Mouse (Mus musculus): ENCODE measurements around the gene Gm11634. TPM values are rescaled to one million over a fixed set of nuclear protein-coding genes. Genes with fewer than 3 reads are reported as not detected.
A peak's percentile ranks its signal among the peaks of the same experiment; 100 is the strongest.
"Not testable (repeated sequence)": the region's sequence is repeated elsewhere in the genome, so short reads cannot be mapped to it uniquely, and the experiment has no call there.

Gene Gm11634
- not detected in 2 replicates for total RNA-seq (2015)
- total RNA-seq (2017) = not detected in 2 replicates

DNA sequence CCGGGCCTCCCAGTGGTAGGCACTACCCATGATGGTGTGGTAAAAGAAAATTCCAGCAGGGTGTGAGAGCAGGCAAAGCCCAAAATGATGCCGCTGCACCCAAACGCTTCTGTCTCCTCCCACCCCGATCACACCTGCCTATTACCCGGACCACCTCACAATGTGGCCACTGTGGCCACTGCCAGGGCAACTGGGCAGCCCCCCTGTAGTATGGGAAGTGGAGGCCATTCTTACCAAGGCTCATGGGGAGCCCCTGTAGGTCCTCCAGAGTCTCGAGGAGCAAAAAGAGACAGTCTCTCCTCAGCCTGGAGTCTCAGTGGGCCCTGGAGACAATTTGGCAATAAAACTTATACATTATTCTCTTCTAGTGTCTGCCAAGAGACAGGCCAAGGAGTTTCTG is at the start of gene Gm11634:
Gm11634 (minus strand) TSS at position 101 of the 400 bp plus-strand sequence.
- no peak for ATAC-seq (replicated peaks; ENCODE audit: poor library complexity)

DNA sequence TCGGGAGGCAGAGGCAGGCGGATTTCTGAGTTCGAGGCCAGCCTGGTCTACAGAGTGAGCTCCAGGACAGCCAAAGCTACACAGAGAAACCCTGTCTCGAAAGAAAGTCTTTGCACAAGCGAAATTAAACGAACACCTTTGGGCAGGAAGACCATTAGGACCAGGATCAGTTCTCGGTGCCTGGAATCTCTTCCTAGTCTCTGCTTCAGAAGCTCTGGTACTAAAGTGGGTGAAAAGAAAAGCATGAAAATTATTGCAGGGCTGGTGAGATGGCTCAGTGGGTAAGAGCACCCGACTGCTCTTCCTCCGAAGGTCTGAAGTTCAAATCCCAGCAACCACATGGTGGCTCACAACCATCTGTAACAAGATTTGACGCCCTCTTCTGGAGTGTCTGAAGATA is 48.0 kb upstream of the Gm11634 start:
- not testable (repeated sequence) for ATAC-seq (replicated peaks; ENCODE audit: poor library complexity)

DNA sequence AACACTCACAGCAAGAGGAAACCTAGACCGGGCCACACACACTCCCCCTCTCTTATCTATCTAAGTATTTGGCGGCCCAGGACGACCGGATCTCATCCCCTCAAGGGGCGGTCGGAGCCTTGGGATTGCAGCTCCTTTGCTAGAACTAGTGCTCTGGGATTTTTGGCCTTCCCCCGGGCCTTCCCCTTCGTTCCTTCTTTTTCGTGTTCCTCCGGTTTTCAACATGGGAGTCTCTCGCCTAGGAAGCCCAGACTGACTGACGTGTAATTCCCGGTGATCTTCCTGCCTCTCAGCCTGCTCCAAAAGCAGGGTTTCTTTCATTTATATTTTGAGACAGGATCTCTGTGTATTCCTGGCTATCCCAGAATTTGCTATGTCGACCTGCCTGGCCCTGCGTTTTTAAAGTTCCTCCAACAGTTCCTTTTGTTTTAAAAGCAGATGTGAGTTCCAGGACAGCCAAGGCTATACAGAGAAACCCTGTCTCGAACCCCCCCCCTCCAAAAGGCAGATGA is 47.3 kb upstream of the Gm11634 start:
- ATAC-seq (replicated peaks; ENCODE audit: poor library complexity) = not testable (repeated sequence)

DNA sequence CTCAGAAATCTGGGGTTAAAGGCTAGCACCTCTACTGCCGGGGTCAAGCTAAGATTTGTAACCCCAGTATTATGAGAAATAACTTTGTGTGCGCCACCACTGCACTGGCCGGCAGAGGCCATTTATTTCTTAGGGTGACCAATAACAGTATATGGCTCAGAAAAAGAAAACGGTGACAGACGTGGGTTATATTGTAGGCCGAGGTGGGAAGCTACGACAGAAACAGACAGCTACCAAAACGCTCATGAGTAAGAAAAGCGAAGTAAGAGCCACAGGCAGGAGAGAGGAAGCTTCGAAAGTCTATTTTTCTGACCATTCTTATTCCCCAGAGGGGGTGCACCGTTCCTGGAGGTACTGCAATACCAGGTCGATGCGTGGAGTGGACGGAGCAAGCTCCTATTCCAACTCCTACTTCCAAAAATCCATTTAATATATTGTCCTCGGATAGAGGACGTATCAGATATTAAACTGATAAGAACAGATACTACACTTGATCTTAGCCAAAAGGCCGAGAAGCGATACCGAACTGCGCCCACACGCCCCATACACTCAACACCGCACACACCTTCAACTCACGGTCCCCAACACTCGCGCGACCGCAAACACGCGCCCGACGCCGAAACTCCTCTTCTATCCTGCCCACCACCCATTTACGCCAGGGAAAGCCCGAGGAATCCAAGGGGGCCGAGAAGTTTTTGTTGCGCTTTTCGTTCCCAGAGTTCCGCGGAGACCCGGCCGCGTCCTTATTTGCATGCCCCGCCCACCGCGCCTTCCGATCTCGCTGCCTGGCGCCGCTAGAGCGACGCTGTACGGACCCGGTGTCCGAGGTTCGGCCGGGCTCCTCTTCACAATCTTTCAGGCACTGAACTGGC is 46.6 kb upstream of the Gm11634 start:
- peak; percentile 62 for ATAC-seq (replicated peaks; ENCODE audit: poor library complexity)

DNA sequence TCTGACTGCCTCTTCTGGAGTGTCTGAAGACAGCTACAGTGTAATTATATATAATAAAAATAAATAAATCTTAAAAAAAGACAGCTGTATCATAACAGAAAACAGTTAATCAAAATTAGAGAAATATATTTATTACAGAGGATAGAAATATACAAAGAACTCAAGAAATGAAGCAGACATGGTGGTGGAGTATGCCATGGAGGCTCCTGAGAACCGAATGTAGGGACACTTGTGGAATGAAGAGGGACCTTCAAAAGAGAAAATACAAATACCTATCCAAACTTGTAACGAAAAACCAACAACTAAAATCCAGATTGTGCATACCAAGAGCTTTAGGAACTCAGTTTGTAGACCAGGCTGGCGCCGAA is 46.0 kb upstream of the Gm11634 start:
- not testable (repeated sequence) for ATAC-seq (replicated peaks; ENCODE audit: poor library complexity)

DNA sequence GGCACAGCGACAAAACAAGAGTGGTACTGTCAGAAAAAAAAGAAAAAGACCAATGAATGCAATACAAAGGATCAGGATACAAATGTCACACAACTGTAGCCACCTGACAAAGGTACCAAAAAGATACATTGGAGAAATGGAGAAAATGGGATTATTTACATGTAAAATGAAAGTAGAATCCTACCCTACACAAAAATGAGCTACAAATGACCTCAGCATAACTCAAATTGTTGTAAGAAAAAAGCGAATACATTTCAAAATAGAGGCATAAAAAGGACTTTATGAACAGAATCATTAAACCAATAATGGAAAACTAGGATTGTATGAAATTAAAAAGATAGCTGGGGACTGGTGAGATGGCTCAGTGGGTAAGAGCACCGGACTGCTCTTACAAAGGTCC is 45.5 kb upstream of the Gm11634 start:
- ATAC-seq (replicated peaks; ENCODE audit: poor library complexity) = no peak

DNA sequence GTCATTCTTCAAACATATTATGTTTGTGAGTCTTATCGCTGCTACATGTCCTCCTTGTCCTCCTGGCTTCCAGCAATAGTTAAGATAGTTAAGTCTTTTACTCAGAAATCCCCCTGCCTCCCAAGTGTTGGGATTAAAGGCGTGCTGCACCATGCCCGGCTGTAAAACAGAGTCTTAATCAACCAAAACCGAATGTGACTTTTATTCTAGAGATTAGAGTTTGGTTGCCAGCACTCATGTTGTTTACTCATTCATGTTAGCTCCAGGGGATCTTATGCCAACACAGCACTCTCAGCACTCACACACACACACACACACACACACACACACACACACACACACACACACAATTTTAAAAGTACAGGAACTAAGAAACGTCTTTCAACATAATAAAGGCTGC is 43.9 kb upstream of the Gm11634 start:
- ATAC-seq (replicated peaks; ENCODE audit: poor library complexity) = no peak

DNA sequence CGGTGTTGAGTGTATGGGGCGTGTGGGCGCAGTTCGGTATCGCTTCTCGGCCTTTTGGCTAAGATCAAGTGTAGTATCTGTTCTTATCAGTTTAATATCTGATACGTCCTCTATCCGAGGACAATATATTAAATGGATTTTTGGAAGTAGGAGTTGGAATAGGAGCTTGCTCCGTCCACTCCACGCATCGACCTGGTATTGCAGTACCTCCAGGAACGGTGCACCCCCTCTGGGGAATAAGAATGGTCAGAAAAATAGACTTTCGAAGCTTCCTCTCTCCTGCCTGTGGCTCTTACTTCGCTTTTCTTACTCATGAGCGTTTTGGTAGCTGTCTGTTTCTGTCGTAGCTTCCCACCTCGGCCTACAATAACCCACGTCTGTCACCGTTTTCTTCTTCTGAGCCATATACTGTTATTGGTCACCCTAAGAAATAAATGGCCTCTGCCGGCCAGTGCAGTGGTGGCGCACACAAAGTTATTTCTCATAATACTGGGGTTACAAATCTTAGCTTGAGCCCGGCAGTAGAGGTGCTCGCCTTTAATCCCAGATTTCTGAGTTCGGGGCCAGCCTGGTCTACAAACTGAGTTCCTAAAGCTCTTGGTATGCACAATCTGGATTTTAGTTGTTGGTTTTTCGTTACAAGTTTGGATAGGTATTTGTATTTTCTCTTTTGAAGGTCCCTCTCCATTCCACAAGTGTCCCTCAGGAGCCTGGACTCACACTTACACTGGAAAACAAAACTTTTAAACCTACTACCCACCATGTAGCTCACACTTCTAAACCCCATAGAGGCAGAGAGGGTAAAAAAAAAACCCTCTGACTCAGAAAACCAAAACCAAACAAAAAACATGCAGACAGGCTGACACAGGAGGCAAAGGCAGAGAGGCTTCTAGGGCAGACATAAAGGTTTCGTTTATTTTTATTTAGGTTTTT is 42.9 kb upstream of the Gm11634 start:
- peak; percentile 67 for ATAC-seq (replicated peaks; ENCODE audit: poor library complexity)

DNA sequence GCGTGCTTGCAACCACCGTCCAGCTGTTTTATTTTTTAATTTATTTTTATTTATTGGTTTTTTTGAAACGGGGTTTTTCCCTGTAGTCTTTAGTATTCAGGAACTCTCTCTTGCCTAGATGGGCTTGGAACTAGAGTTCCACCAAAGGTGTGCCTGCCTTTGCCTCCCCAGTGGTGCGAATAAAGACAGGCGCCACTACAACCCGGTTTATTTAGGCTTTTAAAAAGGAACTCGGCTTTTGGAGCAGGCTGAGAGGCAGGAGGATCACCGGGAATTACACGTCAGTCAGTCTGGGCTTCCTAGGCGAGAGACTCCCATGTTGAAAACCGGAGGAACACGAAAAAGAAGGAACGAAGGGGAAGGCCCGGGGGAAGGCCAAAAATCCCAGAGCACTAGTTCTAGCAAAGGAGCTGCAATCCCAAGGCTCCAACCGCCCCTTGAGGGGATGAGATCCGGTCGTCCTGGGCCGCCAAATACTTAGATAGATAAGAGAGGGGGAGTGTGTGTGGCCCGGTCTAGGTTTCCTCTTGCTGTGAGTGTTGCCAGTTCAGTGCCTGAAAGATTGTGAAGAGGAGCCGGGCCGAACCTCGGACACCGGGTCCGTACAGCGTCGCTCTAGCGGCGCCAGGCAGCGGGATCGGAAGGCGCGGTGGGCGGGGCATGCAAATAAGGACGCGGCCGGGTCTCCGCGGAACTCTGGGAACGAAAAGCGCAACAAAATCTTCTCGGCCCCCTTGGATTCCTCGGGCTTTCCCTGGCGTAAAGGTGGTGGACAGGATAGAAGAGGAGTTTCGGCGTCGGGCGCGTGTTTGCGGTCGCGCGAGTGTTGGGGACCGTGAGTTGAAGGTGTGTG is 42.0 kb upstream of the Gm11634 start:
- peak; percentile 30 for ATAC-seq (replicated peaks; ENCODE audit: poor library complexity)

DNA sequence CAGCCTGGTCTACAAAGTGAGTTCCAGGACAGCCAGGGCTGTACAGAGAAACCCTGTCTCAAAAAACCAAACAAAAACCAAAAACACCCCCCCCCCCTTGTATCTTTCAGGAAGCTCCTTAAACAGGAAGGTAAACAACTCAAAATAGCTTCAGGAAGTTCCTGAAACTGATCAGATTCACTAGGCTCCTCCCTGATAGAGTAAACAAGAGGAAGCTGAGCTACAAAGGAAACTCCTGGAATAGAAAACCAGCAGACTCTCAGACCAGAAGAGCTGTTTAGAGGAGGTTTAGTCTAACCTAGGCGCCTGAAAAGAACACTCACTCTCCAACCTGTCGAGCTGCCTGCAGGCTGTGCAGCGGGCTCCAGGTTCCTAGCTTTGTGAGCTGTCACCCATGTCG is 40.7 kb upstream of the Gm11634 start:
- no peak for ATAC-seq (replicated peaks; ENCODE audit: poor library complexity)

DNA sequence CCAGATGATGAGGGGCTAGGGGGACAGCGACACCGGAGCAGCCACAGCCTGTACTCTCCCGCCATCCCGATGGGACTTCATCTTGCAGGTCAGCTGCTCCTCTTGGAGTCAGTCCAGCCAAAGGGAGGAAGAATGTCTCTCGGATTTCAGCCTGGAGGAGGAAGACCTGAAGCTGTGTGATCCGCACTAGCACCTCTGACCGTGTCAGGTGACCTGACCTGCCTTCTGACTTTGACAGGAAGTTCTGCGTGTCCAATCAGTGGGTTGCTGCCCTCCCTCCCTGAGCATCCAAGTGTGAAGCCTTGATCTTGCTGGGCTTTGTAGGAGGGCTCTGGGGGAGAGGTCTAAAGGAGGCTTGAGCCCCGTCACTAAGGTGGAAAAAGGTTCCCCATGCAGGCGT is 36.6 kb upstream of the Gm11634 start:
- no peak for ATAC-seq (replicated peaks; ENCODE audit: poor library complexity)

DNA sequence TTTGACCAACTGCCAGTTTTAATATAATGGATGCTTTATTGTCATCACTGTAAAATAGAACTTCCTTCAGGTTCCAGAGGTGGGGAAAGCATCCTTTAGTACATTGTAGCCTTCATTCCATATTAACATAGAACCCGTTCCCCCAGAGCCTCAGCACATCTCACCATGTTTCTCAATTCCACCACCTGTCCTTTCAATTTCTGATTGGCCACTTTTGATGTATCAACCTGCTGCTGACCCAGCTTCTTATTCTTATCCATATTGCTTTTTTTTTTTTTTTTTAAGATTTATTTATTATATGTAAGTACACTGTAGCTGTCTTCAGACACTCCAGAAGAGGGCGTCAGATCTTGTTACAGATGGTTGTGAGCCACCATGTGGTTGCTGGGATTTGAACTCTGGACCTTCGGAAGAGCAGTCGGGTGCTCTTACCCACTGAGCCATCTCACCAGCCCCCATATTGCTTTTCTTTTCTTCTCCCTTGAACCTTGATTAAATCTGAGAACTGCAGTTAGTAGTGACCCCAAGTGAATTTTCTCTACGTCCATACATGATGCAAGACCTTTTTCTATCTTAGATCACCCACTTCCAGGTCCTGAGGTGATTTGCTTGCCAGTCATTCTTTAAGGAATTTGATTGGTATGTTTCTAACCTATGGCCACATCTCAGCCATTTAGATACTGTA is 29.8 kb upstream of the Gm11634 start:
- not testable (repeated sequence) for ATAC-seq (replicated peaks; ENCODE audit: poor library complexity)

DNA sequence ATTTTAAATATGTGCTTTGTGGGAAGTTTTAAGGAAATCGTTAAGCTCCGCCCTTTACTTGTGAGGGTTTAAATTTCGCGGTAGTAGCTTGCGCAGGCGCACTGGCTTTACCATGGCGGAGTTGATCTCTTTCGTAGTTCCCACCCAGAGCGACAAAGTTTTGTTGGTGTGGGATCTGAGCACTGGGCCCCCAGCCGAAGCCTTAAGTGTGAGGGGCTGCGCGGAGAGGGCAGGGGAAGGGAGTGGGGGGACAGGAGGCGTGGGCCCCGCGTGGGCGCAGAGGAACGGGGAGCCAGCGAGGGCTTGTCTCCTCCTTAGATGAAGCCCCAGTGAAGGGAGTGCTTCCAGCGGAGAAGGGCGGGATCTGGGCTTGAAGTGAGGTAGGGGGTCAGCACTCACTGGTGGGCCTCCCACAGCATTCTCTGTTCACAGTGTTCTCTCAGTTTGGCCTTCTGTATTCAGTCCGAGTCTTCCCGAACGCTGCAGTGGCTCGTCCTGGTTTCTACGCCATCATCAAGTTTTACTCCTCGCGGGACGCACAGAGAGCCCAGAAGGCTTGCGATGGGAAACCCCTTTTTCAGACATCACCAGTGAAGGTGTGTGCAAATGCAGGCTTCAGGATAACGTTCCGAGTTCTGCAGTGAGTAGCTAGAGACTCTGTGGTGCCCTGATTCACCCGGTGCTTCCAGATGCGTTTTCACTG is 29.0 kb upstream of the Gm11634 start:
- peak; percentile 76 for ATAC-seq (replicated peaks; ENCODE audit: poor library complexity)

DNA sequence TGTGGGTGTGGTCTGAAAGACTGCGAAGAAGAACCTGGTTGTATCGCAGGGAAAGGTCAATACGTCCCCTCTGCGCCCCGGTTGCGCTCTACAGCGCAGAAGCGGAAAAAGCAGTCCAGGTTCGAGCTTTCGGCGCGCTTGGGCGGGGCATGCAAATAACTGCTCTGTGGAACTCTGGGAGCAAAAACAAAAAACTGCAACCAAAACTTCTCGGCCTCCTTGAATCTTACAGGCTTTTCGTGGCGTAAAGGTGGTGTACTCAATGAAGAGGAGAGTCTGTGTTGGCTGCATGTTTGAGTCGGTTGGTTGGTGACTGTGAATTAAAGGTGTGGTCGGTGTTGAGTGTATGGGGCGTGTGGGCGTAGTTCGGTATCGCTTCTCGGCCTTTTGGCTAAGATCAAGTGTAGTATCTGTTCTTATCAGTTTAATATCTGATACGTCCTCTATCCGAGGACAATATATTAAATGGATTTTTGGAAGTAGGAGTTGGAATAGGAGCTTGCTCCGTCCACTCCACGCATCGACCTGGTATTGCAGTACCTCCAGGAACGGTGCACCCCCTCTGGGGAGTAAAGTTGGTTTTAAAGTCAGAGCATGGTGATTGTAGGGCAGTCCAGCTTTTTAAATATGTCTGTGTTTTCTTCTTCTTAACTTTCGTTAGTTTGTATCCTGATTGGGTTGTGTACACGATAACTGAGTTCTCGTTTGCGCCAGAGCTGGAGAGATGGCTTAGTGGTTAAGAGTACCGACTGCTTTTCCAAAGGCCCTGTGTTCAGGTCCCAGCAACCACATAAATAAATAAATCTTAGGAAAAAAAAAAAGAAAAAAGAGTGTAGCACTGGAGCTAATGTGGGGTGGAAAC is 28.2 kb upstream of the Gm11634 start, which contains the start of gene Rdm1:
Rdm1 (plus strand) TSS at position 201 of the 862 bp plus-strand sequence.
- ATAC-seq (replicated peaks; ENCODE audit: poor library complexity) = peak; percentile 66

DNA sequence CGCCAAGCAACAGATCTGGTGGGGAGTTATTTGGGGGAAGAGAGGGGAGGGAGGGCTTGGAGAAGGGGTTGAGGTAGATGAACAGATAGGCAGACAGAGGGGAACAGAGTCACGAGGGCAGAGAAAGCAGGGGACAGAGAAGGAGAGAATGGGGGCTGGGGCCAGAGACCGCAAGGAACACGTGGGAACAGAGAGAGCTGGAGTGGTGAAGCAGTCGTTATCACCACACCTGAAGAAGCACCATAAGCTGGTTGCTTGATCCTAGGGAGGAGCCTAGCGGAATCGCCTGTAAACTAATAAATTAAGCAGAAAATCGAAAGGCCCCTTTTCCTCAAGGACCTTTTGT is 27.6 kb upstream of the Gm11634 start:
- ATAC-seq (replicated peaks; ENCODE audit: poor library complexity) = peak; percentile 6

DNA sequence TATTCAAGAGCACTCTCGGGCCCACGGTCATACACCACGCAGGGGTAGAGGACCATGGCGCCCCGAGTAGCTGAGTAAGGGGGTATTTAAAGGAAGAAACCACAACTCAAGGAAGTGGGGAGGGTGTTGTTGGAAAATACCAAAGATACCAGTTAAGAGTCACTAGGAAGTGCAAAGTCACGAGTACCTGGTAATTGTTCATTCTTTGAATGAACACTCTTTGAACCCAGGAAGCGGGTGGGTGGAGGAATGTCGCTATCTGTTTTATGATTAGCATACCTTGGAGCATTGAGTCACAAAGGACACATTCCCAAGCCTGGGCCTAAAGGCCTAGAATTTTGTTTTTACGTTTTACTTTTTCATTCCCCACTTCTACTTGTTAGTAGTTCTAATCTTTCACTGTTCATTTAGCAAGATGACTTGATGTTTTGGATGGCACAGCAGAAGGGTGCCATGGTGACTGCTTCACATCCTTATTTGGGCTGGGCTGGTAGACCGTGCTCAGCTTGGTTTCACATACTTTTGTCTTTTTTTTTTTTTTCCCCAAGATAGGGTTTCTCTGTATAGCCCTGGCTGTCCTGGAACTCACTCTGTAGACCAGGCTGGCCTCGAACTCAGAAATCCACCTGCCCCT is 21.1 kb upstream of the Gm11634 start:
- ATAC-seq (replicated peaks; ENCODE audit: poor library complexity) = not testable (repeated sequence)

DNA sequence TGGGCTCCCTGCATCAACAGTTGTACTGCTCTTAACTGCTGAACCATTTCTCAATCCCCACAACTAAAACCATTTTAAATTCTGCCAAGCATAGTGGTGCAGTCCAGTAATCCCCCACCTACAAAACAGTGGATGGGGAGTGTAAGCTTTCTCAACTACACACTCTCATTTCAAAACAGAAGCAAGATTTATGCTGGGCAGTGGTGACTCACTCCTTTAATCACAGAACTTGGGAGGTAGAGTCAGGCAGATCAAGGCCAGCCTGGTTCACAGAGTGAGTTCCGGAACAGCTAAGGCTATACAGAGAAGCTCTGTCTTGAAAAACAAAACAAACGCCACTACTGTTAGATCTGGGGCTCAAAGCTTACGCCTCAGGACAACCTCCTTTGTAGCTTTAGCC is 19.5 kb upstream of the Gm11634 start:
- ATAC-seq (replicated peaks; ENCODE audit: poor library complexity) = no peak

DNA sequence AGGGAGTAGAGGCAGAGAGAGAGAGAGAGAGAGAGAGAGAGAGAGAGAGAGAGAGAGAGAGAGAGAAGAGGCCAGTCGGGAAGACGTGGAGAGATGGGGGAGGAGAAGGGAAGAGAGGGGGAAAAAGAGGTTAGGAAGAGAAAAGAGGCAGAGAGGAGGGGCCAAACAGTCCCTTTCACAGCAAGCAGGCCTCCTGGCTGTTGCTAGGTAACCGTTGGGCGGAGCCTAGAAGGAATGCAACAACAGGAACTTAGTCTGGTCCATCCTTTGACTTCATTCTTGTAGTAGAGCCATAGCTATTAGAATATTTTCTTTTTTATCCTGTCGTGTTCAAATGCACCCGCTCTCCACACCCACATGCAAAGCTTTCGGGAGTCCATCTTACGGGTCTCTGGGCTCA is 18.8 kb upstream of the Gm11634 start:
- ATAC-seq (replicated peaks; ENCODE audit: poor library complexity) = peak; percentile 37
